8 mouse cellular contexts compared by ENCODE assay signal in the genomic region with DNA sequence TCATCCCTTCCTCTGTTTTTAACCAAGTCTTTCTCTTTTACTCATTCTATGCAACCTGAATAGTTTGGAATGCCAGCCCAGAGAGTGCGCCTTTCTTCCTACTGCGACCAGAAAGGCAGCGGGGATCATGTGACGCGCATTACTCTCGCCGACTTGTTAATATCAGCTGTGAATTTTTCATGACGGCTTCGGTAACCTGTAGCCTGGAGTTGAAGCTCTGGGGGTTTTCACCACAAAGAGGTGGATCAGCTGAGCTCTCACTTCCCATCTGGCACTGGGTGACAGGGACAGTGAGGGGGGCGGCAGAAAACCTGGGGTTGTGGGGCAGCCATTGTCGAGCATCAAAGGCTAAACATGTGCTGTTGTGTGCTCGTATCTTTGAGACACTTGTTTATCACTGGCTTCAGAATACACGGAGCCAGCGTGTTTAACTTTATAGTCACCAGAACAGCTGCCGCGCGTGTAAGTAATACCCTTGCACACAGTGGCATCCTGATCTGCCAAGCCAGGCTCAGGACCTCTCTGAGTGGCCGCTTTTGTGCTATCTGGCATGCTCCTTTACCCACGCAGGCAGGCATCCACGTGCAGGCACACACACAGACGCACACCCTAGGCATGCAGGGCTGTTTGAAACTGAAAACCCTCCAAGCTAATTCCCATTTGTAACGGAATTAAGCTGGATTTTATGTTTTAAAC.
DNase-seq lines count a peak whose midpoint lies in the region; ATAC-seq and TF ChIP-seq lines count a peak whose summit lies in the region.

No protein-coding gene starts in this region.

- ATAC-seq in kidney, embryonic 15.5 days (replicated peaks; ENCODE audit: low FRiP score): peak; percentile 58; the same call in 1 of the 2 replicates
- peak; percentile 89 for ATAC-seq in midbrain, embryonic 16.5 days
- no peak for ATAC-seq in granulocyte monocyte progenitor cell, adult 5-6 weeks (replicated peaks; ENCODE audit: poor library complexity, severe bottlenecking)

- H3K9me3 ChIP-seq in kidney, embryonic 15.5 days (replicated peaks): no peaks in the 10 kb centered on the region
- no peaks in the 10 kb centered on the region for H3K9me3 ChIP-seq in midbrain, embryonic 16.5 days (replicated peaks; ENCODE audit: control insufficient read depth, low read length, poor library complexity, severe bottlenecking)

- 0 out of 2 replicates have a peak overlapping the region, but pooled peaks have one; percentile 7 for H3K9ac ChIP-seq in kidney, embryonic 15.5 days
- H3K9ac ChIP-seq in midbrain, embryonic 16.5 days (ENCODE audit: low read depth, low read length): peak overlapping the region; percentile 59

- no peak for TF ChIP-seq POLR2A in thymus, adult 2 months (IDR thresholded peaks at IDR 0.05; ENCODE audit: control insufficient read depth, extremely low read depth, insufficient read depth, low read length, poor library complexity)

- H3K27ac ChIP-seq in kidney, embryonic 15.5 days: no peak overlapping the region
- H3K27ac ChIP-seq in midbrain, embryonic 16.5 days (ENCODE audit: low read length): no peak overlapping the region
- no peak overlapping the region for H3K27ac ChIP-seq in thymus, adult 2 months (ENCODE audit: control insufficient read depth, insufficient read depth, low read length)

- WGBS in kidney, embryonic 15.5 days: 8% methylated on average over 22 of the region's 22 CpGs
- WGBS in midbrain, embryonic 16.5 days: 1% methylated on average over 22 of the region's 22 CpGs
- WGBS in thymus, adult 2 months: 18% methylated on average over 22 of the region's 22 CpGs

- no peak for TF ChIP-seq CTCF in thymus, adult 2 months (IDR thresholded peaks at IDR 0.05; ENCODE audit: borderline replicate concordance, control insufficient read depth, extremely low read depth, insufficient read depth, low read length, poor library complexity)

- no peak for DNase-seq in kidney, postnatal 25 days
- peak; percentile 61 for DNase-seq in embryo, embryonic 11 days
- peak; percentile 52 for DNase-seq in forelimb bud, embryonic 11.5 days (ENCODE audit: low read depth, low spot score)
- no peak for DNase-seq in spleen, postnatal 36 days (ENCODE audit: low spot score in 2 of 2)
- no peak for DNase-seq in thymus, adult 2 months

- H3K27me3 ChIP-seq in kidney, embryonic 15.5 days: peaks cover 15% of the 10 kb centered on the region
- no peaks in the 10 kb centered on the region for H3K27me3 ChIP-seq in midbrain, embryonic 16.5 days (ENCODE audit: control insufficient read depth, insufficient read depth, low read depth, low read length)
- H3K27me3 ChIP-seq in thymus, adult 2 months (ENCODE audit: control insufficient read depth, insufficient read depth, low read length): no peaks in the 10 kb centered on the region

- H3K36me3 ChIP-seq in kidney, embryonic 15.5 days: no peaks in the 10 kb centered on the region
- no peaks in the 10 kb centered on the region for H3K36me3 ChIP-seq in midbrain, embryonic 16.5 days (ENCODE audit: control insufficient read depth, insufficient read depth, low read length)
- H3K36me3 ChIP-seq in thymus, adult 2 months (ENCODE audit: control insufficient read depth, insufficient read depth, low read length): no peaks in the 10 kb centered on the region

- peak overlapping the region; percentile 40 for H3K4me3 ChIP-seq in kidney, embryonic 15.5 days (replicated peaks)
- H3K4me3 ChIP-seq in midbrain, embryonic 16.5 days (ENCODE audit: low read depth, low read length): peak overlapping the region; percentile 51
- H3K4me3 ChIP-seq in thymus, adult 2 months (ENCODE audit: control insufficient read depth, insufficient read depth, low read length): no peak overlapping the region

- peaks cover 7% of the 10 kb centered on the region; the same call in 1 of the 2 replicates for H3K4me1 ChIP-seq in kidney, embryonic 15.5 days
- H3K4me1 ChIP-seq in midbrain, embryonic 16.5 days (ENCODE audit: control insufficient read depth, insufficient read depth, low read length): peaks cover 2% of the 10 kb centered on the region; the same call in 1 of the 2 replicates
- no peaks in the 10 kb centered on the region for H3K4me1 ChIP-seq in thymus, adult 2 months (replicated peaks; ENCODE audit: control insufficient read depth, insufficient read depth, low read length)

- peak overlapping the region; percentile 66 for H3K4me2 ChIP-seq in kidney, embryonic 15.5 days
- H3K4me2 ChIP-seq in midbrain, embryonic 16.5 days (ENCODE audit: low read length): peak overlapping the region; percentile 89

Comparison
In these comparisons a context has a peak if more than half of its experiments do, and no peak if none do; other contexts are left out.
1. DNase-seq: peak in embryo, embryonic 11 days (single experiment) and forelimb bud, embryonic 11.5 days (single experiment); none in kidney, postnatal 25 days (0 of 2), spleen, postnatal 36 days (0 of 2) and thymus, adult 2 months (single experiment).